Mouse (Mus musculus) small intestine, adult 2 months (tissue): ENCODE results near the gene Sec62.

ENCODE experiments used
- CTCF ChIP-seq: fragments of 200-500 bp; IDR thresholded peaks from 2 replicates; pipeline ENCODE4 v1.5.1; 2012; ENCODE audit warnings: low read depth, mild to moderate bottlenecking, control low read depth, inconsistent platforms, low read length, moderate library complexity, mixed read lengths; ENCODE audit not compliant: insufficient replicate concordance, insufficient read length; ENCODE audit errors: extremely low read depth
- POLR2A ChIP-seq: fragments of 200-500 bp; IDR thresholded peaks from 2 replicates; pipeline ENCODE4 v1.6.1; 2012; ENCODE audit warnings: low read depth, mild to moderate bottlenecking, control low read depth, inconsistent platforms, low read length, moderate library complexity

DNA sequence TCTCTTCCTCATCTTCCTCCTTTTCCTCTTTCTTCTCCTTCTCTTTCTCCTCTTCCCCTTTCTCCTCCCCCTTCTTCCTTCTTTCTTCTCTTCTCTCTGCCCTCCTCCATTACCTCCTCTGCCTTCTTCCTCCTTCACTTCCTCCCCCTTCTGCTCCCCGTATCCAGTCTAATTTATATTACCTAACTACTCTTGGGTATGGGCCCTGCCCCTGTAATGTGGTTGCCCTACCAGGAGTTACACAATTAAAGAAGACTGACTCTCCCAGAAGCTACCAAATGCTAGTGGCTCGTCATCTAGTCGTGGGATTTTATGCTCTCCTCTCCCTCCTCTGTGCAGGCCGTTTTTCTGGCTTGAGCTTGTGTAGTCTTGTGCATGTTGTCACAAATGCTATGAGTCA, 68.0 kb downstream of the Sec62 start:
- TF ChIP-seq CTCF (no peak), POLR2A (no peak)
